Mouse (Mus musculus): Measurements from ENCODE around the gene BC049352. TPM values are rescaled to one million over a fixed set of nuclear protein-coding genes. Genes with fewer than 3 reads are reported as not detected.

BC049352 gene
- total and polyA plus RNA-seq, 3 experiments: 0.23 TPM; not detected in 2

GRCm38 (mm10) chr9:45274635-45275034, 92.8 kb downstream of the BC049352 start:
- Histone ChIP-seq H3K36me3 (ENCODE audit: control insufficient read depth, insufficient read depth, low read length) (no peaks in the 10 kb centered on the region), H3K4me3 (no peak overlapping the region), H3K79me2 (replicated peaks; ENCODE audit: control insufficient read depth, insufficient read depth, low read length) (no peaks in the 10 kb centered on the region), H3K9ac (ENCODE audit: low read depth, low read length) (no peak overlapping the region), H3K4me1 (ENCODE audit: control insufficient read depth, insufficient read depth, low read length) (no peaks in the 10 kb centered on the region), H3K27ac (no peak overlapping the region), H3K27me3 (ENCODE audit: control insufficient read depth, insufficient read depth, low read length) (no peaks in the 10 kb centered on the region)
- TF ChIP-seq EP300 (IDR thresholded peaks at IDR 0.05; ENCODE audit: insufficient read depth, low read depth, low read length): no peak
- TF ChIP-seq POLR2A (IDR thresholded peaks at IDR 0.05; ENCODE audit: insufficient read depth, low read depth, low read length): no peak
- TF ChIP-seq CTCF (IDR thresholded peaks at IDR 0.05): no peak
- intact Hi-C loops (cut with DNase I): no loop called here
- 89% methylated on average over 2 of the region's 2 CpGs for WGBS
- no peak for DNase-seq

- no peak for TF ChIP-seq POLR2A (IDR thresholded peaks at IDR 0.05; ENCODE audit: insufficient read depth, low read depth, low read length)
- TF ChIP-seq CTCF (IDR thresholded peaks at IDR 0.05): no peak
- no peak for TF ChIP-seq EP300 (IDR thresholded peaks at IDR 0.05; ENCODE audit: insufficient read depth, low read depth, low read length)
- 63% methylated on average over 3 of the region's 3 CpGs for WGBS
- Histone ChIP-seq H3K36me3 (ENCODE audit: control insufficient read depth, insufficient read depth, low read length) (no peaks in the 10 kb centered on the region), H3K79me2 (replicated peaks; ENCODE audit: control insufficient read depth, insufficient read depth, low read length) (no peaks in the 10 kb centered on the region), H3K9ac (ENCODE audit: low read depth, low read length) (no peak overlapping the region), H3K4me3 (no peak overlapping the region), H3K27ac (no peak overlapping the region), H3K27me3 (ENCODE audit: control insufficient read depth, insufficient read depth, low read length) (no peaks in the 10 kb centered on the region), H3K4me1 (ENCODE audit: control insufficient read depth, insufficient read depth, low read length) (0 out of 2 replicates have a peak, but pooled peaks cover 1% of the 10 kb centered on the region)
- DNase-seq: no peak
- intact Hi-C loops (cut with DNase I): no loop called here
Observed at GRCm38 (mm10) chr9:45280059-45280458, 98.3 kb downstream of the BC049352 start.

- Histone ChIP-seq H3K36me3 (ENCODE audit: control insufficient read depth, insufficient read depth, low read length) (no peaks in the 10 kb centered on the region), H3K4me3 (no peak overlapping the region), H3K79me2 (replicated peaks; ENCODE audit: control insufficient read depth, insufficient read depth, low read length) (no peaks in the 10 kb centered on the region), H3K9ac (ENCODE audit: low read depth, low read length) (no peak overlapping the region), H3K27ac (no peak overlapping the region), H3K27me3 (ENCODE audit: control insufficient read depth, insufficient read depth, low read length) (no peaks in the 10 kb centered on the region), H3K4me1 (ENCODE audit: control insufficient read depth, insufficient read depth, low read length) (0 out of 2 replicates have a peak, but pooled peaks cover 1% of the 10 kb centered on the region)
- no peak for TF ChIP-seq EP300 (IDR thresholded peaks at IDR 0.05; ENCODE audit: insufficient read depth, low read depth, low read length)
- TF ChIP-seq POLR2A (IDR thresholded peaks at IDR 0.05; ENCODE audit: insufficient read depth, low read depth, low read length): no peak
- no peak for TF ChIP-seq CTCF (IDR thresholded peaks at IDR 0.05)
- 69% methylated on average over 3 of the region's 3 CpGs for WGBS
- intact Hi-C loops (cut with DNase I): no loop called here
- no peak for DNase-seq
Observed at GRCm38 (mm10) chr9:45280891-45281290, 99.1 kb downstream of the BC049352 start.

- TF ChIP-seq POLR2A (IDR thresholded peaks at IDR 0.05; ENCODE audit: insufficient read depth, low read depth, low read length): no peak
- no peak for TF ChIP-seq CTCF (IDR thresholded peaks at IDR 0.05)
- TF ChIP-seq EP300 (IDR thresholded peaks at IDR 0.05; ENCODE audit: insufficient read depth, low read depth, low read length): no peak
- H3K36me3 ChIP-seq (ENCODE audit: control insufficient read depth, insufficient read depth, low read length): no peaks in the 10 kb centered on the region
- WGBS: 77% methylated on average over 5 of the region's 5 CpGs
- 0 out of 2 replicates have a peak, but pooled peaks cover 1% of the 10 kb centered on the region for H3K4me1 ChIP-seq (ENCODE audit: control insufficient read depth, insufficient read depth, low read length)
- intact Hi-C loops (cut with DNase I): no loop called here
- DNase-seq: no peak
- no peaks in the 10 kb centered on the region for H3K79me2 ChIP-seq (replicated peaks; ENCODE audit: control insufficient read depth, insufficient read depth, low read length)
- no peak overlapping the region for H3K9ac ChIP-seq (ENCODE audit: low read depth, low read length)
- no peaks in the 10 kb centered on the region for H3K27me3 ChIP-seq (ENCODE audit: control insufficient read depth, insufficient read depth, low read length)
- H3K27ac ChIP-seq: no peak overlapping the region
- no peak overlapping the region for H3K4me3 ChIP-seq
Observed at GRCm38 (mm10) chr9:45282466-45282865, 100.7 kb downstream of the BC049352 start.

GRCm38 (mm10) chr9:45291481-45292168, 109.8 kb downstream of the BC049352 start:
- no peak for DNase-seq
- TF ChIP-seq CTCF (IDR thresholded peaks at IDR 0.05) (no peak), POLR2A (IDR thresholded peaks at IDR 0.05; ENCODE audit: insufficient read depth, low read depth, low read length) (no peak), EP300 (IDR thresholded peaks at IDR 0.05; ENCODE audit: insufficient read depth, low read depth, low read length) (no peak)
- 85% methylated on average over 11 of the region's 11 CpGs for WGBS
- H3K27ac ChIP-seq: no peak overlapping the region
- no peaks in the 10 kb centered on the region for H3K36me3 ChIP-seq (ENCODE audit: control insufficient read depth, insufficient read depth, low read length)
- H3K4me3 ChIP-seq: no peak overlapping the region
- no peaks in the 10 kb centered on the region for H3K79me2 ChIP-seq (replicated peaks; ENCODE audit: control insufficient read depth, insufficient read depth, low read length)
- intact Hi-C loops (cut with DNase I): no loop called here
- H3K27me3 ChIP-seq (ENCODE audit: control insufficient read depth, insufficient read depth, low read length): no peaks in the 10 kb centered on the region
- H3K4me1 ChIP-seq (ENCODE audit: control insufficient read depth, insufficient read depth, low read length): peaks cover 7% of the 10 kb centered on the region; the same call in 1 of the 2 replicates
- H3K9ac ChIP-seq (ENCODE audit: low read depth, low read length): no peak overlapping the region

Data from heart, adult 2 months (tissue).